Mouse (Mus musculus) forebrain, embryonic 13.5 days (tissue): Measurements from ENCODE around the gene Awat2. TPM values are rescaled to one million over a fixed set of nuclear protein-coding genes. Genes with fewer than 3 reads are reported as not detected.

Experiments
- ATAC-seq: fragments of 200-750 bp; cut with Nextera tagmentation; 2 replicates; pipeline ENCODE4 v1.8.0; 2017
- H3K27ac ChIP-seq: fragments of 300-500 bp; sonication (generic); 2 replicates; pipeline ENCODE4 v1.5.1; 2015; ENCODE audit warnings: inconsistent platforms, mild to moderate bottlenecking, moderate library complexity
- H3K27me3 ChIP-seq: fragments of 300-500 bp; sonication (generic); 2 replicates; pipeline ENCODE4 v1.6.1; 2015; ENCODE audit warnings: mild to moderate bottlenecking, inconsistent platforms
- H3K36me3 ChIP-seq: fragments of 300-500 bp; sonication (generic); 2 replicates; pipeline ENCODE4 v1.6.1; 2015; ENCODE audit warnings: mild to moderate bottlenecking, inconsistent platforms; ENCODE audit not compliant: poor library complexity, severe bottlenecking
- H3K4me1 ChIP-seq: fragments of 300-500 bp; sonication (generic); 2 replicates; pipeline ENCODE4 v1.6.1; 2015; ENCODE audit warnings: inconsistent platforms
- H3K4me2 ChIP-seq: fragments of 300-500 bp; sonication (generic); 2 replicates; pipeline ENCODE4 v1.6.1; 2015; ENCODE audit warnings: inconsistent platforms, mild to moderate bottlenecking, moderate library complexity
- H3K4me3 ChIP-seq: fragments of 300-500 bp; sonication (generic); 2 replicates; pipeline ENCODE4 v1.5.1; 2015; ENCODE audit warnings: mild to moderate bottlenecking, inconsistent platforms
- H3K9ac ChIP-seq: fragments of 300-500 bp; sonication (generic); 2 replicates; pipeline ENCODE4 v1.6.1; 2015; ENCODE audit warnings: mild to moderate bottlenecking, inconsistent platforms
- H3K9me3 ChIP-seq: fragments of 300-500 bp; sonication (generic); replicated peaks from 2 replicates; pipeline ENCODE4 v1.6.1; 2016; ENCODE audit warnings: inconsistent platforms
- WGBS: fragments of 180-500 bp; shearing (Covaris S2); methylation state at CpG from one replicate; pipeline ENCODE4 v1.1.7; 2015; 5-methylcytosine and 5-hydroxymethylcytosine counted together
- microRNA counts: library from miRNA; unstranded; fragments of <30 nt; microRNA quantifications from one replicate; lab custom pipeline; 2016
- microRNA-seq: library from miRNA; unstranded; fragments of <30 nt; microRNA quantifications from one replicate; pipeline ENCODE4, GENCODE M21; 2016
- polyA plus RNA-seq: library from polyadenylated mRNA; unstranded; fragments of >200 nt; fragmentation: Nextera tagmentation; extraction: Ambion mirVana; gene quantifications from 2 replicates; pipeline ENCODE4 v1.2.1, GENCODE M21; 2015

Gene Awat2
- polyA plus RNA-seq, 1 experiment from 2014 or later: 0.57 TPM

- Histone ChIP-seq H3K4me3 (no peak overlapping the region), H3K4me1 (no peaks in the 10 kb centered on the region), H3K4me2 (no peak overlapping the region), H3K36me3 (no peaks in the 10 kb centered on the region), H3K27ac (no peak overlapping the region), H3K9me3 (no peaks in the 10 kb centered on the region), H3K9ac (no peak overlapping the region), H3K27me3 (no peaks in the 10 kb centered on the region)
- no peak for ATAC-seq
- WGBS: 62% methylated on average over 7 of the region's 7 CpGs
Measured at GRCm38 (mm10) chrX:100394223-100394861, 48.2 kb downstream of the Awat2 start.

- Histone ChIP-seq H3K27me3 (no peaks in the 10 kb centered on the region), H3K4me3 (no peak overlapping the region), H3K4me1 (no peaks in the 10 kb centered on the region), H3K36me3 (no peaks in the 10 kb centered on the region), H3K9me3 (no peaks in the 10 kb centered on the region), H3K27ac (no peak overlapping the region), H3K4me2 (no peak overlapping the region), H3K9ac (no peak overlapping the region)
- ATAC-seq: peak; percentile 61
- 27% methylated on average over 6 of the region's 6 CpGs for WGBS
Measured at GRCm38 (mm10) chrX:100392304-100392703, 50.2 kb downstream of the Awat2 start.

- Histone ChIP-seq H3K4me2 (no peak overlapping the region), H3K4me1 (no peaks in the 10 kb centered on the region), H3K27me3 (no peaks in the 10 kb centered on the region), H3K36me3 (no peaks in the 10 kb centered on the region), H3K27ac (no peak overlapping the region), H3K9me3 (no peaks in the 10 kb centered on the region), H3K9ac (no peak overlapping the region), H3K4me3 (no peak overlapping the region)
- 96% methylated on average over 1 of the region's 1 CpGs for WGBS
- ATAC-seq: no peak
Measured at GRCm38 (mm10) chrX:100389887-100390286, 52.6 kb downstream of the Awat2 start.

- peaks cover 2% of the 10 kb centered on the region; the same call in 1 of the 2 replicates for H3K27me3 ChIP-seq
- H3K4me3 ChIP-seq: no peak overlapping the region
- H3K4me2 ChIP-seq: no peak overlapping the region
- 88% methylated on average over 2 of the region's 2 CpGs for whole genome bisulfite sequencing
- H3K9ac ChIP-seq: no peak overlapping the region
- ATAC-seq: no peak
- H3K4me1 ChIP-seq: no peaks in the 10 kb centered on the region
- H3K27ac ChIP-seq: no peak overlapping the region
- no peaks in the 10 kb centered on the region for H3K9me3 ChIP-seq
- H3K36me3 ChIP-seq: no peaks in the 10 kb centered on the region
Measured at GRCm38 (mm10) chrX:100356974-100357373, 85.5 kb downstream of the Awat2 start.

MicroRNA genes within 50 kb of the gene (microRNA counts, 519-probe panel; counts per million panel counts)
- 3,360 counts per million, percentile 70 among the panel's probes with 10 or more counts for microRNA mmu-miR-676 (lab: Ali Mortazavi, UCI)

Small RNA genes within 50 kb of the gene (microRNA-seq; reads per million reads assigned to microRNA genes)
- gene Mir676: 589 reads per million, percentile 73 among the genes with 10 or more reads in this experiment

Other genes starting within 250 kb of the Awat2 start
- not detected in 2 replicates for gene Otud6a, start 13.7 kb downstream of the Awat2 start, polyA plus RNA-seq
- gene Igbp1, start 51.6 kb upstream of the Awat2 start, polyA plus RNA-seq: 31.6 and 32.0 TPM in 2 replicates
- gene Dgat2l6, start 82.1 kb upstream of the Awat2 start, polyA plus RNA-seq: not detected in 2 replicates
- not detected in 2 replicates for gene Awat1, start 129.5 kb upstream of the Awat2 start, polyA plus RNA-seq
- 0.06 TPM in 1 of 2 replicates, not detected in the other for gene P2ry4, start 152.2 kb upstream of the Awat2 start, polyA plus RNA-seq
- gene Arr3, start 162.8 kb upstream of the Awat2 start, polyA plus RNA-seq: not detected in 2 replicates
- 29.6 and 33.2 TPM in 2 replicates for gene Kif4, start 183.0 kb upstream of the Awat2 start, polyA plus RNA-seq
- gene Pdzd11, start 183.9 kb upstream of the Awat2 start, polyA plus RNA-seq: 140 and 143 TPM in 2 replicates